Mouse (Mus musculus) spleen, adult 2 months (tissue): Measurements from ENCODE around the gene Pde4c.

Experiments
- CTCF ChIP-seq: fragments of 200-500 bp; IDR thresholded peaks from 2 replicates; pipeline ENCODE4 v1.5.1; 2011; ENCODE audit warnings: mild to moderate bottlenecking, inconsistent platforms; ENCODE audit not compliant: insufficient read depth, insufficient read length, insufficient replicate concordance; ENCODE audit errors: extremely low read depth
- POLR2A ChIP-seq: fragments of 200-500 bp; IDR thresholded peaks from 2 replicates; pipeline ENCODE4 v1.6.1; 2011; ENCODE audit warnings: low read depth, low read length, inconsistent platforms

DNA sequence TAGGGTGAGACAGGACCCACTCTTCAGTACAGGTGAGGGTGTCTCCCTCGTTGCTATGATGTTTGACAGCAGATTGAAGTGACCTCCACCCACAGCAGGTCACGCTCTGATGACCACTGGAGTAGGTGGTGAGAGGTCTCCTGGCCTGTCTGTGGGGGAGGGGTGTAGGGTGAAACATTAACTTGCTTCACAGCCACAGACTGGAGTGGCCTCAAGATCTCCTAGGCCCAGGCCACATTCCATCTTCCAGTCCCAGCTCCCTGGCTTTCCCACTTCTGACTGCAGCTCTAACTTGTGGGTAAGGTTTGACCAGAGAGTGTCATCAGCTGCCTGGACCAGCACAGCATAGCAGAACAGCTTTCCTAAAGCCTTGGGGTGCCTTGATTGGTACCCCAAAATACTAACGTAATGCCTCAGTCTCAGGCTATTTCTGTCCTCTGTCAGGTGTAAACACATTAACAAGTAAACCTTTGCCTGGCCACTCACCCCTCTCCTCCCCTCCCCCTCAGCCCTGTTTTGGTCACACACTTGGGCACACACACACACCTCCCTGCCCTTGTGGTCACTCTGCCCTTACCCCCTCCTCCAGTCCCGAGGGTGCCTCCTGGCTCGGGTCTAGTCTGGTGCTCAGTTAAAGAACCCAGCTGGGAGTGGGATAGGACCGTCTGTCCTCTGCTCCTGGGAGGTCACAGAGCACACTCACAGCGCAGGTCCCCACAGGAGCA lies at the start of gene Pde4c:
- TF ChIP-seq CTCF (no peak), POLR2A (no peak)
